Mouse (Mus musculus) c-Kit-negative CD71-positive TER-119-positive erythroid progenitor cells, embryonic 14.5 days (primary cell): ENCODE data around the gene Olfr73.
"Not testable (repeated sequence)": the region's sequence is repeated elsewhere in the genome, so short reads cannot be mapped to it uniquely, and the experiment has no call there.

ENCODE experiments used
- DNase-seq: peaks from one replicate; pipeline ENCODE4 v3.0.0-alpha.2; 2013; ENCODE audit warnings: low read depth, low spot score

The Olfr73 gene

DNA sequence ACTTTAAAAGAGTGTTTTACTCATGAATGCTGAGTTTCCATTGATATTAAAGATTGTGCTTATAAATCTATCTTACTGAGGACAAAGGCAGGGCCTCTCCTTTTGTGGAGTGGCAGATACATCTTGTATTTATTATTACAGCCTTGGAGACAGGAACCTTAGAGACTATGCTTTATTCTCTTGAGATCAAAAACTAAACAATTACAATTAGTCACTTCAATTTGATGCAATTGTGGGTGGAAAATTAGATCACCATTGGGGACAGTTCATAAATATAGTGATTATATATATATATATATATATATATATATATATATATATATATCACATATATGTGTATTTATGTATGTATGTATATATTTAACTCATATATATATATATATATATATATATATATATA, at the start of gene Olfr73:
Gene Olfr73, minus strand, starts transcription at position 101 of the 400 bp plus-strand sequence.
- DNase-seq, result no peak

DNA sequence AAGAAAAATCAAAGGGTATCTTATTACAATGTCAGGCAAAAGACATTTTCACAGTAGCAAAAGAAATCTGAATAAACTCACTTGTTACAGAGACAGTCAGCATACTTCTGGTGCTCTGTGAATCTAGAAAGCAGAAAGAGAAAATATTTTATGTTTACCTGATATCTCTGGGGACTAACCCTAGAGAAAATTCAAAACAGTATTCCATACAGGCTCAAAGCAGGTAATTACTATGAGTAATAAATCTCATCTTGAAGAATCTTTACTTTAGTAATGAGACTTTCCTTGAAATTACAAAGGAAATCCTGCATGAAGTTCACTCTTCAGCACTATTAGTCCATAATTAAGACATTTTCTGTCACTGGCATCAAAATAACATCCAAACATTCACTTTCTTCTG, 34.2 kb upstream of the Olfr73 start, which contains the start of gene Olfr1163:
Gene Olfr1163, minus strand, starts transcription at position 101 of the 400 bp plus-strand sequence.
- DNase-seq, result no peak

DNA sequence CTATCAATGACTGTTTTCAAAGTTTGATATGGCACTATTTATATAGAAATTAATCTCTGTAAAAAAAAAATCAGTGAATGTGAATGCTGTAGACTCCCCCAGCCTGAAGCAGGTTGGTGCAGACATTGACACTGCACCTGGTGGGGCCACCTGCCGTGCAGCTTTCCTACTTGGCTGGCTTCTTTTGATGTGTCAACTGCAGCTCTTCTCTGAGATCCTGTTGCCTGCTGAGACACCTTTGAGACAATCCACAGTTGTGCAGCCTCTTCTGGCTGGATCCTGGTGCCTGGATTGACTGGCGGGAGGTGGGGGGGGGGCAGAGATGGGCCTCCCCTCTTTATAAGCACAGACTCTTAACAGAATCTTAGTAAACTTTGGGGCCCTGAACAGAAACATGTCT, 26.1 kb upstream of the Olfr73 start:
- no peak for DNase-seq

DNA sequence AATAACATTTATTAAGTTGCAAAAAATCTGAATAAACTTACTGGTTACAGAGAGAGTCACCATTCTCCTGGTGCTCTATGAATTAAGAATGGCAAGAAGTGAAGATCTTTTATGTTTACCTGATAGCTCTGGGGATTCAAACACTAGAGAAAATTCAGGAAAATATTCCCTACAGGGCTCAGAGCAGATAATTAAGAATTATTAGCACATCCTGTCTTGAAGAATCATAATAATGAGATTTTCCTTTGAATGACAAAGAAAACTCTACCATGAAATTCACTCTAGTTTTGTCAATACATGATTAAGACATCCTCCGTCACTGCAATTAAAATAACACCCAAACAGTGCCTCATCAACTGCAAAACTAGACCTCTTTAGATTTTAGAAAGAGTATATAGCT, 13.5 kb upstream of the Olfr73 start, which contains the start of gene Olfr1162:
Gene Olfr1162, minus strand, starts transcription at position 101 of the 400 bp plus-strand sequence.
- no peak for DNase-seq

DNA sequence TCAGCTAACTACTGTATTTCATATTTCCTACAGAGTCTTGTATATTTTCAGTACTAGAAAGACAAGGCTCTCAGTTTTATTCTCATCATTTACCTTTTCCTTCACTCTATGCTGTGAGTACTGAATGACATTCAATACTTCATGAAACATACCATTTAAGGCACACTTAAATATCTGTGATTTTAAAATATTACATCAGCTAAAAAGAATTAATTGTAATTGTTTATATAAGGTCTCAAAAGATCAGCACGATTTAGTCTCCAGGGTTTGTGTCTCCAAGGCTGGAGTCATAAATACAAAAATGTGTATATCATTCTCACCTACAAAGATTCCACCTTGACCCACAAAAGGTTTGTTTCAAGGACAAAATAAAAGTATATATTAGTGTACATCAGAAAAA, 15.0 kb downstream of the Olfr73 start, which contains the start of gene Olfr1161:
Gene Olfr1161, plus strand, starts transcription at position 301 of the 400 bp plus-strand sequence.
- DNase-seq, result not testable (repeated sequence)

DNA sequence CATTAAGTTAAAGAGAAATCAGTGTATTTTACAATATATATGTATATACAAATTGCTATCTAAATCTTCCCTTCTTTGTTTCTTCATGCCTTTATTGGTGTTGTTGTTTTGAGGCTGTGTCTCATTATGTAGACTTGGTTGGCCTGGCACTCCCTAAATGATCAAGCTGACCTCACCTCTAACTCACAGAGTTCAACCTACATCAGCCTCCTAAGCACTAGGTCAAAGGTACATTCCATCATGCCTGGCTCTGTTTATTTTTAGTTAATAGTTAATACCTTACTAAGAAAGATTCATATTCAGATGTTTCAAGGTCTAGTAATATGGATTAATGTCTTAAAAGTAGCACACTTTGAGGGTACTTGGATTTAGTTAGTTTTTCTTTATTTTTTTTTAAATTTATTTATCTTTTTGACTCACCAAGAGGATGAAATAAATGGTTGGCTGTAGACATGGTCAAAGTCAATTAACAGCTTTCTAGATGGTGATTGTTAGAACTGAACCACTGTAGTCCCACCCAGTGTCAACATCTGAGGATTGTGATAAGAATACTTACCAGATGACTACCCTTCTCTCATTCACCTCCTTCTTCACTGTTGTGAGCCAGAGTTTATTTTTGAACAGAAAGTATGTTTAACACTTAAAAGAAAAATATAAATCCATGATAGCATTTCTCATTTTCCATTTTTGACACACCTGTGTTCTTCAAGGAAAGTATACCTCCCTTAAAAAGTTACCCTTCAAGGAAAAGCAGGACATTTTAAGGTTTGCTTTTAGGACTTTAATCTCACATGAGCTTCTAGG, 29.8 kb downstream of the Olfr73 start, which contains the start of gene Olfr1160:
Gene Olfr1160, minus strand, starts transcription at position 754 of the 804 bp plus-strand sequence.
- no peak for DNase-seq

DNA sequence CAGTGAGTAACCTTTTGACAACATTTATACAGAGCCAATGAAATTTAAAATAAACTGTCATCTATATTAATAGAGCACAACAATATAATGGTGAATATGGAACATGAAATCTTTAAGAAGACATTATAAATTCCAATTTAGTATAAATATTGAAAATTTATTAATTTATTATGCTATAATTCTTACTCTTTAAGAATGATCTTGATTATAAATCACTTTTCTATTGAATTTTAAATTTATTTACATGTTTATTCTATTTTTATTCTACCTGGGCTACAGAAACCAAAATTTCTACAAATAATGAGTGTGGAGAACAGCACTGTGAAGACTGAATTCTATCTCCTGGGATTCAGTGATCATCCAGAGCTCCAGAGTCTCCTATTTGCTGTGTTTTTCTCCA, 47.7 kb downstream of the Olfr73 start, which contains the start of gene Olfr1158:
Gene Olfr1158, plus strand, starts transcription at position 301 of the 400 bp plus-strand sequence.
- DNase-seq, result no peak
